Mouse (Mus musculus): ENCODE data around the gene Abcg1.

Abcg1 gene

DNA sequence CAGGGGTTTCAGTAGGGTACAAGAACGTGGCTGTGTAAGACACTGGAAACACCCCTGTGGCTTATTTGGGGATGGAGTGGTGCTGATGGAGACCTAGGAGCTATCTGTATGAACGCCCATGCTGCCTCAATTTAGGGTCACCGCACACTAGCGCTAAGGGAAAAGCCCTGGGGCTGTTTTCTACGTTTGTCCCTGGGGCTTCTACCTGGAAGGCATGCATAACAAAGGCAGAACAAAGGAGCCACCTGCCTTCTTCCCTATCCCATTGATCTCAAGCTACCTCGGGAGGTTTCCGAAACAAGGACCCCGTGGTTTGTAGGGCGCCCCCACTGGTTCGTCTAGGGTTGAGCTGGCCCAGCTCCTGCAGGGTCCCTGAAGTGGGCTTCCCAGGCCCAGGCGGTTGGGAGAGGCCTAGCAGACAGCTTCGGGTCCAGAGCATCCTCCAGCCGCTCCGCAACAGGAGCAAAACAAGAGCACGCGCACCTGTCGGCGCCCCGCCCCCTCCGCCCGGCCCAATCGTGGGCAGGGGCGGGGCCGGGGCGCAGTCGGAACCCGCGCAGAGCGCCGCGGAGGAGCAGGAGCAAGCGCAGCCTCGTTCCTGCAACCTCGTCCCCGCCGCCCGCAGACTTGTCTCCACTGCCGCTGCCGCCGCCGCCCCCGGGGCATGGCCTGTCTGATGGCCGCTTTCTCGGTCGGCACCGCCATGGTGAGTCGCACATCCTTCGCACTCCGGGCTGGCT lies at the start of gene Abcg1:
Abcg1 (plus strand) TSS at position 525 of the 740 bp plus-strand sequence.
- DNase-seq, result peak; percentile 85

DNA sequence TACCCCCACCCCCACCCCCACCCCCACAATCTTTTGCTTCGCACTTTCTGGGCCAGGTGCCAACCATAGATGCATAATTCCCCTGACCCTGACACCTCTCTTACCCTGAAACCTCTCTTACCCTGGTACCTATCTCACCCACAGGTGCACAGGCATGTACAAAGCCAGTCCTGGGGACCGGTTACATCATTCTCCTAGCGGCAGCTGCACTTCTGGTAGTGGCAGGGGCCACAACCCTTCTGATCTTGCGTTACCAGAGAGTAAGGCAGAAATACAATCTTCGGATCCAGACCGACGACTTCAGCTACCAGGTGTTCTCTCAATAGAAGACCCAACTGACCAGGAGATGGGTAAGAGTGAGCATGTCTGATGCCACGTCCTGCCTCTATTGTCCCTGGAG lies 49.1 kb upstream of the Abcg1 start:
- no peak for DNase-seq

DNA sequence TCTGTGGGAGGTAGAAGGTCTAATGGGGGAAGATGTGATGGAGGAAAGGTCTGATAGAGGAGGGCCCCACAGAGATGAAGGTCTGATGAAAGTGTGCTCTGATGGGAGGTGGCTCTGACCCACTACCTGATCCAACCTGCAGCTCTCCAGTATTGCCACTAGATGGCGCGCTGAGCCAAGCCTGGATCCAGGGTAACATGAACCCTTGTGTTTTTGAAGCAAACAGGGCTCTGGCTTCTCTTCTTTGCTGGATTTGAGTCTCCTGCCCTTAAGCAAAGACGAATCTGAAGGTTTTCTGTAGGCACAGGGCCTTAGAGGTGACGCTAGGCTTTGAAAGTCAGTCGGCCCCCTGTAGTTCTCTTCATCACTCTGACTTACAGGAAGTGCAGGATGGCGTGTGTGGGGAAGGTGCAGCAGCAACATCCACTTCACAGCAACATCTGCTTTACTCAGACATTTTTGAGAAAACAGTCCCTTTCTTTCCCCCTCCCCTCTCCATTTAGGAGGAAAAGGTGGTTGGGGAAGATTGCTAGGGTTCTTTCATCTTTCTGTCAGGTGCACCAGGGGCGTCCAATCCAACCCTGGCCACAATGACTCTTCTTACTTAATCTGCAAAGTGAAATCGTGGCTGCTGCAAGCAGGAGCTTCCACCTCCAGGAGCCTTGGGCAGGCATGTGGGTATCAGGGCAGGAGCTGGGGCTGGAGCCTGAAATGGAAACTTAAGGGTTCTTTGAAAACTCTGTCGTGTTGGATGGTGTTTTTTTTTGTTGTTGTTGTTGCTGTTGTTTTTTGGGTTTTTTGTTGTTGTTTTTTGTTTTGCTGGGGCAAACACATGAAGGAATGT lies 45.7 kb upstream of the Abcg1 start:
- no peak for DNase-seq

- DNase-seq, result peak; percentile 18
These were observed 39.2 kb upstream of the Abcg1 start for GRCm38 (mm10) chr17:31018267-31018666.

DNA sequence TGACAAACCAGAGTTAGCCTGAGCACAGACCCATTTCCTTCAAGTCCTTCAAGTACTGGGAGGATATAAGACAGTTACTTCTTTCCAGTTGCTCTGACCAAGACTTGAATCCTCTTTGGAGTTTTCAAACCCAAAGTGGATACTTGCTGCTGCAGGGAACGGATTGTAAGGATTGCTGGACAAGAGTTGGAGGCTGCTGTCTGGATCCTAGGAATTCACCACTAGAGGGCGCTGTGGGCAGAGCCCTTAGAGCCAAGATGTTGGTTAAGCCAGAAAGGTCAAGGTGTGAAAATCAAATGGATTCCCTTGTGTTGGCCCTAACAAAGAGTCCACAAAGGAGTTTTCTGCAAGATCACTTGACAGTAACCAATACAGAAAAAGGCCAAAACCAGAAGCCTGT lies 38.0 kb upstream of the Abcg1 start:
- peak; percentile 55 for DNase-seq

- peak; percentile 9 for DNase-seq
These were observed 37.4 kb upstream of the Abcg1 start for GRCm38 (mm10) chr17:31020078-31020477.

- DNase-seq, result peak; percentile 6
These were observed 36.2 kb upstream of the Abcg1 start for GRCm38 (mm10) chr17:31021276-31021675.

DNA sequence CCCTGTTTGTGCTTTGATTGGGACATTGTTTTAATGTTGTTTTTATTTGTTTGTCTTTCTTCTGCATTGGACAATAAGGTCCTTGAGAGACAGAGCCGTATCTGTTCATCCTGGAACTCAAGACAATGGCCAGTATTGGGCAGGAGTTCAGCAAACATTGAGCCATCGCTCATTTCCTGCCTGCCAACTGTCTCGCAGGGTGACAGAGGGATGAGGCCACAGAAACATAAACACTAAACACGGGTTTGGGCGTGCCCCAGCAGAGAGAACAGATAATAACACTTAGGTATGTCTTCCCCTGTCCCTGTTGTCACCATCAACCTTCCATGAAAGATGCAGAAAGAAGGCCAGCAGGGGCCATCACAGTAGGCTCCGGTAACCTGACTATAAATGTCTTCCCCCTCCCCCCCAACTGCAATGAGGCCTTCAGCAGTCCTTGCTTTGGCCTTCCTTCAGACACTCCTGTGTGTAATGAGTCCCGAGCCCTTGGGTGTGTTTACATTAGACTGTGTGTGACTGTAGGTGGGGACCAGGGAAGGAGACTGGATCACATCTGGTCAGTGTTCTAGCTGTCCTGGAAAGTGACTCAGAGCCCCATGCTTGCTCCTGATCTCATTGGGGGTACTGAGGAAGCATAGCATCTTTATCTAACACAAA lies 33.2 kb upstream of the Abcg1 start:
- no peak for DNase-seq

DNA sequence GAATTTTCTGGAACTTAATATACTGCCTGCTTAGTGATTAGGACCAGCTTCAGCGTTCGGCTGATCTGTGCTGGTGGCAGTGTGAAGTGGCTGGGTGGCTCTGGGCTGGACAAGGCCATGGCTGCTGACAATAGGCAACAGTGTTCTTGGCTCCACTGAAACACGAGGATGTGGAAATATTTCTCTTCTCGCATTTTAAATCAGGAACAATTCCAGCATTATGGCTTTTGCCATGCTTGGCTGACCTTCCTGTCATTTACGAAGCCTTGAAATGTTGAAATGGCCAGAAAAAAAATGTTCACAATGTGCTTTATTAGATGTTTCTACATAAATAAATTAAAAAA lies 32.7 kb upstream of the Abcg1 start:
- DNase-seq, result no peak

- no peak for DNase-seq
These were observed 30.5 kb upstream of the Abcg1 start for GRCm38 (mm10) chr17:31026986-31027385.

GRCm38 (mm10) chr17:31027723-31028122 lies 29.8 kb upstream of the Abcg1 start:
- no peak for DNase-seq

GRCm38 (mm10) chr17:31028821-31029370 lies 28.6 kb upstream of the Abcg1 start:
- no peak for DNase-seq

DNA sequence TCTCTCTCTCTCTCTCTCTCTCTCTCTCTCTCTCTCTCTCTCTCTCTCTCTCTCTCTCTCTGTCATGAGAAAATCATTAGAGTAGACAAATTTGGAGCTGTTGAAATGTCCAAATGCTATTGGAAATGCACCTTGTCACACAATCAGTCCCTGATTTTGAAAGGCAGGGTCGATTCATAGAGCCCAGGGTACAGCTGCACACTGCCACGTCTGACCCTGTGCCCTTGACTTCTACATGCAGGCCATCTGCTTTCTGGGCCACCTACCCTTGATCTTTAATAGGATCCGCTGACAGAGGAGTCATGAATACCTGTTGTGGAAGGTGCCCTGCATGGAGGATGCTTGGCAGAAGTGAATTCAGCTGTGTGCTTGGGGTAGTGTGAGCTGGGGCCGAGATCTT lies 28.1 kb upstream of the Abcg1 start:
- no peak for DNase-seq

DNA sequence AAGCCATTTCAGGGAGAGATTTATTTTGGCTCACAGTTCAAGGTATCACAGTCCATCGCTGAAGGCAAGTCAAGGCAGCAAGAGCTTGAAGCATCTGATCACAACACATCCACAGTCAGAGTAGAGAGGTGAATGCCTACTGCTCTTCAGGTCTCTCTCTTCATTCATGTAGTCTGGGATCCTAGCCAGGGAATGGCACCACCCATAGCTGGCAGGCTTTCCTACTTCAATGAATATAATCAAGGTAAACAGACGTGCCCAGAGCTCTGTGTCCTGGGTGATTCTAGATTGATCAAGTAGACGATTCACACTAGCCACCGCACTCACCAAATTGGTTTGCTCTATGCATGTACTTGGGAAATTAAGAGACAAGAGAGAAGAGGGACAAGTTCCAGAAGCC lies 25.1 kb upstream of the Abcg1 start:
- no peak for DNase-seq

DNA sequence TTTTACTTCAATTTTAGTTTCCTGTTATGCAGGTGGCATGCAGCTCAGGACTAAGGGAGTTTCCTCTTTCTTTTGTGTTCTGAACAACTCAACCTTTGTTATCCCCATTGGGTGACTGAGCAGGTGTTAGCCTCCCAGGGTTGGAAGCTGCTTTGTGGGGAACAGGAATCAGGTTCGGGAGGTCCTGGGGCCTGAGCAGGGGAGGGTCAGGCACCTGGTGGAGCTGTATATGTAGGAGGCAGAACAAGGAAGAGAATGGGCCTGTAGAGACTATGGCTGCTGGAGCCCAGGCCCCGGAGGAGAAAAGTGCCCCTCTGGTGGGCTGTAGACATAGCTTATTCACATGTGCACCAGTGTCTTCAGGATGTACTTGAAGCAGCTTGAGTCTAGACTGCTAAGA lies 24.2 kb upstream of the Abcg1 start:
- no peak for DNase-seq

- no peak for DNase-seq
These were observed 23.3 kb upstream of the Abcg1 start for GRCm38 (mm10) chr17:31034165-31034564.

GRCm38 (mm10) chr17:31034674-31035356 lies 22.7 kb upstream of the Abcg1 start:
- DNase-seq, result no peak

DNA sequence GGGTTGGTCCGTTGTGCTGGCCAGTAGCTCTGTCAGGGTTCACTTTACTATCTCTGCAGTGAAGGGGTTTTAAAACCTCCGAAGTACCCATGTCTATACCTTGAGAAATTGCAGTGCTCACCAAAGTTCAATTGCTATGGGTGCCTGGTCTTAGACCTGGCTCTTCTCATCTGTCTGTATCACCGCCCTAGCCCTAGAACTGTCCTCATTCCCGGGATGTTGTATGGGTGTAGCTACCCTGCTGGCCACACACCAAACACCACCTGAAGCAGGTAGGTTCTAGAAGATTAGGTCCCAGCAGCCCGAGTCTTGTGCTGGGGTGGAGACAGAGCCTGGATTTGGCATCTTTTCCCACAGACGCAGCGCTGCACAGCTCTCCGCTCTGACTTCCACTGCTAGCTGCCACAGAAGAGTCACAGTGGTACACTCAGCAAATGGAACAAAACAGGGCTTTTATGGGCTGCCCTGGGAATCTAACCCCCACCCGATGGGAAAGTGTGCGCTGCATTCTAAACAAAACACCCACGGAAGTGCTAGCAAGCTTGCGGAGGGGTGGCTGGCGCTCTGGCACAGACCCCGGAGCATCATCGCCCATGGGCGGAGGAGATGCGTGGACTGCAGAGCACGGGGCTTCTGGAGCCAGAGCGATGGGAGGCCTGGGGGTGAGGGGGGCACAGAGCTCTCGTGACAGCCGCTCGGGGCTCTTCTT lies 21.2 kb upstream of the Abcg1 start:
- DNase-seq, result peak; percentile 20

- DNase-seq, result no peak
These were observed 20.1 kb upstream of the Abcg1 start for GRCm38 (mm10) chr17:31037331-31037730.

- DNase-seq, result no peak
These were observed 19.1 kb upstream of the Abcg1 start for GRCm38 (mm10) chr17:31038381-31038780.

DNA sequence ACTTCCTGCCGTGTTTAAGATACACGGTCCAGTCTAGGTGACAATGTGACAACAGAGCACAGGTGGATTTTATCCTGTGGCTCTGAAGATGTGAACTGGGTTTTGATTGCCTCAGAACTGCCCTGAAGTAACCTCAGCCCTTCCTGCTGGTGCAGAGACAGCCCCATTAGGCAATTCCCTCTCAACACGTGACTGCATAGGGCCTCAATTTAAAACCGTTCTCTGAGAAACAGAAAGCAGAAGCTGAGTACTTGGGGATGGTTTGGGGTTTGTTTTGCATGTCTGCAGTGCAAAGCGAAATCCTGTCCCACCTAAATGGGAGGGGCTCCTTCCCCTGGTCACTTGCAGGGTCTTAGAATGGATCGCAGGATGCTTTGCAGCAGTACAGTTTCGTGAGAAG lies 17.8 kb upstream of the Abcg1 start:
- no peak for DNase-seq

- DNase-seq, result no peak
These were observed 17.1 kb upstream of the Abcg1 start for GRCm38 (mm10) chr17:31040421-31040820.

All from cerebellum, adult 11-12 months (tissue).